Mouse (Mus musculus): ENCODE measurements around the gene Postn. TPM values are rescaled to one million over a fixed set of nuclear protein-coding genes. Genes with fewer than 3 reads are reported as not detected.

The Postn gene
- polyA plus RNA-seq (2014; fragmentation: Illumina TruSeq; extraction: RNeasy Lipid Tissue Mini Kit (QIAGEN cat#74804); ENCODE audit: low replicate concordance), result 78.5 TPM

GRCm38 (mm10) chr3:54360897-54361296, at the start of gene Postn:
TSS of gene Postn (plus strand) at chr3:54361109.

Other genes with a start within 250 kb of the Postn start
- 0.45 TPM for gene Trpc4, start 205.1 kb upstream of the Postn start, polyA plus RNA-seq (2014; fragmentation: Illumina TruSeq; extraction: RNeasy Lipid Tissue Mini Kit (QIAGEN cat#74804); ENCODE audit: low replicate concordance)